Mouse (Mus musculus): ENCODE results near the gene Dennd1c. TPM values are rescaled to one million over a fixed set of nuclear protein-coding genes. Genes with fewer than 3 reads are reported as not detected.
A peak's percentile ranks its signal among the peaks of the same experiment; 100 is the strongest.

Dennd1c gene
- polyA plus RNA-seq (2015; fragmentation: Nextera tagmentation; extraction: Ambion mirVana) = 3.1 and 4.5 TPM in 2 replicates

DNA sequence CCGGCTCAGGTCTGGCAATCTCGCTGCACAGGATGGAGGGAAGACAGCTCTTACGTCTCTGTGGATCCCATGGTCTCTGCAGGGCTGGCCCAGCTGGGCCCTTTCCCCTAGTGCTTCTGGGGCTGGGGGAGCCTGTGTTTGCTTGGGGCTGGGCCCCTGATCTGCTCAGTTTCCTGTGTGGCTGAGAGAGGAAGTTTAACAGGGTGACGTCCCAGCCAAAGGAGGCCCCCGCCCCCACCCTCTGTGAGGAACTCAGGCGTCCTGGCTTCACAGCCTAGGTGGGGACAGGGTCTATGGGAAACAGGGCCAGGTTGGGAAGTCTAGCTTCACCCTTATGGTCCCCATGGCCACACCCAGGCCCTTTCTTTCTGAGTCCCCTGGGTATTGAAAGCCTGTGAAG lies at the start of gene Dennd1c:
Dennd1c (minus strand) TSS at position 179 of the 400 bp plus-strand sequence.
- Histone ChIP-seq H3K9me3 (no peaks in the 10 kb centered on the region), H3K4me3 (replicated peaks) (no peak within 1 kb of the TSS), H3K36me3 (peaks cover 35% of the 10 kb centered on the region), H3K4me1 (replicated peaks) (peaks cover 2% of the 10 kb centered on the region; the same call in 1 of the 2 replicates), H3K27me3 (no peaks in the 10 kb centered on the region), H3K4me2 (replicated peaks) (no peak within 1 kb of the TSS), H3K27ac (no peak within 1 kb of the TSS), H3K9ac (replicated peaks) (no peak within 1 kb of the TSS)
- ATAC-seq = peak; percentile 40; the same call in 1 of the 2 replicates
- 50% methylated on average over 6 of the region's 6 CpGs for WGBS

DNA sequence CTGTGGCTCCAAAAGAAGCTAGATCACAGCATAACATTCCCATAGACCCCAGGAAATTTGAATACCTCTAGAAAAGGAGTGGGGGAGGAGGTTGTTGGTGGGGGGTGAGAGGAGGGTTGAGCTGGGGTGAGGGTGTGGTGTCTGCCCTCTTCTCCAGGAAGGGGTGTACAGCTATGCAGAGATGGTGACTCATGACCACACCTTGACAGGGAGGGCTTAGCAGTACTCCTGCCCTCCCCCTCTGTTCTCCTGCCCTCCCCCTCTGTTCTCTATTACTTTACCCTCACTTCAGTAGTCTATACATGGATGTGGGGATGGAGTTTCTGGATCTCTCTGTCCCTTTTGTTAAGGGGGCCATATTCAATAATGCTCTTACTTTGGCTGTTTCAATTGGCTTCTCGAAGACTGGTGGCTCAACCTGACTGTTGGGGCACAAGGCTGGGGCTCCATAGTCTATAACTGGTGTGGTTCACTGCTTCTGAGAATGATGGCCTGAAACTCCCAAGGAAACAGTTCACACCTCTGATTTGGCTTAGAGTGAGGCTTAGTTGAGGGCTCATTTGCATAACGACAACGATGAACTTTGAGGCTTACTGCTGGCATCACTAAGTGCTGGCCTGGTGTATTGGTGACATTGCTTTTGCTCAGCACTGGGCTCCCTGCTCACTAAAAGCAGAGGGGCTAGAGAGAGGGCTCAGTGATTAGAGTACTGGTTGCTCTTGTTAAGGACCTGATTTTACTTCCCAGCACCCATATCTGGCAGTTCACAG lies 47.7 kb upstream of the Dennd1c start:
- no peak for ATAC-seq

DNA sequence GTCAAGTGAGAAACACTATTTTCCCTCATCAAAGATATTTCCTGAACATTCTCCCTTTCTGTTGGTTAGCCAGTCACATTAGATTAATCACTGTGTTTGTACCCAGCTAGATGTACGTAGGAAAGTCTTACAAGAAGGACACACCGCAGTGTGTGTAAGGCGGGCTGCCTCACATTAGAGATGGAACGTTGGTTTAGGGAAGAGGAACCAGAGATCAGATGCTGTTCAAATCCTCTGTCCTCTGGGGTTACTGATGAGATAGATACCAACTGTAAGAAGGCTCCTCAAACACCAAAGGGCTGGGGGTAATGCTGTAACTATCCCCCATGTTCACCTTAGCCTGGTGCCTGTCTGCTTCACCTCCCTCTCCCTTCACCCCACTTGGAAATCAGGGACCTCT lies 46.5 kb upstream of the Dennd1c start:
- Histone ChIP-seq H3K4me2 (replicated peaks) (no peak overlapping the region), H3K4me1 (replicated peaks) (no peaks in the 10 kb centered on the region), H3K36me3 (no peaks in the 10 kb centered on the region), H3K9ac (replicated peaks) (no peak overlapping the region), H3K4me3 (replicated peaks) (no peak overlapping the region), H3K27me3 (no peaks in the 10 kb centered on the region), H3K27ac (no peak overlapping the region), H3K9me3 (no peaks in the 10 kb centered on the region)
- WGBS = 87% methylated on average over 4 of the region's 4 CpGs
- ATAC-seq = no peak

More for the DNA sequence above, 47.7 kb upstream of the Dennd1c start:
- H3K4me3 ChIP-seq (replicated peaks) = no peak overlapping the region
- H3K4me1 ChIP-seq (replicated peaks) = no peaks in the 10 kb centered on the region
- no peak overlapping the region for H3K9ac ChIP-seq (replicated peaks)
- H3K27me3 ChIP-seq = no peaks in the 10 kb centered on the region
- no peak overlapping the region for H3K27ac ChIP-seq
- no peaks in the 10 kb centered on the region for H3K9me3 ChIP-seq
- no peaks in the 10 kb centered on the region for H3K36me3 ChIP-seq
- no peak overlapping the region for H3K4me2 ChIP-seq (replicated peaks)
- 68% methylated on average over 3 of the region's 3 CpGs for WGBS

DNA sequence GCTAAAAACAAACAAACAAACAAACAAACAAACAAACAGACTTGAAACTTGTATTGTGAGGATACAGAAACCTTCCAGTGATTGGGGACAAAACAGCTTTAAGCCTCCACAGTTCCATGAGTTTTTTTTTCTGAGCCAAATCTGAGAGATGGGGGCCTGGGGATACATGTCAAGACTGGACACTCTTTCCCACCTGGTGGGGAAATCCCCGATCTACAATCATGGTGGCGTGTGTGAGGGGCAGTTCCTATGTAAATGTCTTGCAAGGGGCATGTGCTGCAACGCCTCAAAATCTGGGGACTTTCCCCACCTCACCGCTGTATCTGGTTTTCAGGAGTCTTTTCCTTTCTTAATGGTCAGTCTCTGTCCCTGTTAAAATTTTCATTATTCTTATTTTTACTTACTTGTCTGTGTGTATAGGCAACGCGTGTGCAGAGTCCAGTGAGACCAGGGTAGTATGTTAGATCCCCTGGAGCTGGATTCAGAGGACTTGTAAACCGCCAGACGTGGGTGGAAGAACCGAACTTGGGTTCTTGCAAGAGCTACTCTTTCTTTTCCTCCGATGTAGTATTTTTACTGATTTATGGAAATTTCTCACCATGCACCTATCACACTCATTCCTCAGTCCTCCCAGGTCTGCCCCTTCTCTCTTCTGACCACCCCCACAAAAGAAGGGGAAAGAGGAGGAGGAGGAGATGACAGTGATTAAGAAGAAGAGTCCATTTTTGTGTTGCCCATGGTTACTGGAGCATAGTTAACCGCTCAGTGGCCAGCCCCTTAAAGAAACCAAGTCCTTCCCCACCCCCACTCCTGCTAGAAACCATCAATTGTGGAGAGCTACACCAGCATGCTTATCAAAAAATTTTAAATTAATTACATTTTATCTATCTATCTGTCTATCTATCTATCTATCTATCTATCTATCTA lies 45.1 kb upstream of the Dennd1c start:
- H3K9ac ChIP-seq (replicated peaks) = no peak overlapping the region
- H3K27ac ChIP-seq = no peak overlapping the region
- H3K4me1 ChIP-seq (replicated peaks) = peaks cover under 1% of the 10 kb centered on the region; the same call in 1 of the 2 replicates
- no peak overlapping the region for H3K4me3 ChIP-seq (replicated peaks)
- no peaks in the 10 kb centered on the region for H3K9me3 ChIP-seq
- no peaks in the 10 kb centered on the region for H3K27me3 ChIP-seq
- WGBS = 92% methylated on average over 11 of the region's 11 CpGs
- H3K36me3 ChIP-seq = no peaks in the 10 kb centered on the region
- ATAC-seq = no peak
- no peak overlapping the region for H3K4me2 ChIP-seq (replicated peaks)

DNA sequence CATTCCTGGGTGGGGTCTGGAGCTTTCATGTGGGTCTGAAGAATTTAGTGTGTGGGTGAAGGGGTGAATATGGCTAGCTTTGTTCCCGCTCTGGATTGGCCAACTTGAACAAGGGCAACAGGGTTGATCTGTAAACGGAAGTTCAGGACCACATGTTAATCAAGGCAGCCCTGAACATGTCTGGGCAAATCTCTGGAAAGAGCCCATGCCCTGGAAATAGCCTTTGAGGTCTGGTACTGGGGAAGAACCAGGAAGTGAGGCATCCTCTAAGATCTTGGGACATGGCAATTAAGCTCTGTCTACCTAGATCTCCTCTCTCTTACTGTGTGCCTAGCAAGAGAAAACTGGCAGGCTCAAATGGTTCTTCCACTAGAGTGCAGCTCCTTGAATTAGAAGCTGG lies 43.5 kb upstream of the Dennd1c start:
- Histone ChIP-seq H3K27me3 (no peaks in the 10 kb centered on the region), H3K4me2 (replicated peaks) (no peak overlapping the region), H3K4me1 (replicated peaks) (peaks cover 2% of the 10 kb centered on the region; the same call in 1 of the 2 replicates), H3K9me3 (no peaks in the 10 kb centered on the region), H3K36me3 (no peaks in the 10 kb centered on the region), H3K4me3 (replicated peaks) (no peak overlapping the region), H3K9ac (replicated peaks) (no peak overlapping the region), H3K27ac (no peak overlapping the region)
- WGBS = 84% methylated on average over 2 of the region's 2 CpGs
- no peak for ATAC-seq

DNA sequence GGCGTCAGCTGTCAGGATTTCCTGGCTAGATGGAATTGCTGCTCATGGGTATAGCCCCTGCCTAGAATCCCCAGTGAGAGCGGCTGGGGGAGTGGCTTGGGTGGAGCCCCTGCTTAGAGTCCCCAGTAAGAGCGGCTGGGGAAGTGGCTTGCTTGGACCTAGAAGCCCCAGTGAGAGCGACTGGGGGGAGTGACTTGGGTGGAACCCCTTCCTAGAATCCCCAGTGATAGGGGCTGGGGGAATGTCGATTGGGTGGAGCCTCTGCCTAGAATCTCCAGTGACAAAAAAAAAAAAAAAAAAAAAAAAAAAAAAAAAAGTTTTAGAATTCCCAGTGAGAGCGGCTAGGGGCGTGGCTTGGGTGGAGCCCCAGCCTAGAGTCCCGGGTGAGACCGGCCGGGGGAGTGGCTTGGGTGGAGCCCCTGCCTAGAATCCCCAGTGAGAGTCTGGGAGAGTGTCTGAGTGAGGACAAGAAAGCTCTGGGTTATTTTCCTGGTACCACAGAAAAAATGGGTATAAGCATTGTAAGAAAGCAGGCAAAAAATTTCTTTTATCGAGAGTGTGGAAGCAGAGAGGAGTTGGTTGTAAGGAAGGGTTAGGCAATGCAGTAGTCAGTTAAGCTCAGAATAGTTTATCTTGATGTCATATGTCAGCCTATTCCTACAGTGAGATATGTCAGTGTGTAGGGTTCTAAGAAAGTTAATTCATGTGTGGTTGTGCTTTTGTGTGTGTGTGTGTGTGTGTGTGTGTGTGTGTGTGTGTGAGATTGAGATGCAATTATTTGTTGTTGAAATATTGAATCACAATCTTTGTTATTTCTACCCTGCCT lies 40.4 kb upstream of the Dennd1c start:
- Histone ChIP-seq H3K4me2 (replicated peaks) (no peak overlapping the region), H3K27me3 (no peaks in the 10 kb centered on the region), H3K27ac (no peak overlapping the region), H3K9me3 (no peaks in the 10 kb centered on the region), H3K9ac (replicated peaks) (no peak overlapping the region), H3K4me3 (replicated peaks) (no peak overlapping the region), H3K36me3 (no peaks in the 10 kb centered on the region), H3K4me1 (replicated peaks) (peaks cover 2% of the 10 kb centered on the region; the same call in 1 of the 2 replicates)
- WGBS = under 1% methylated on average over 11 of the region's 11 CpGs
- ATAC-seq = peak; percentile 78

DNA sequence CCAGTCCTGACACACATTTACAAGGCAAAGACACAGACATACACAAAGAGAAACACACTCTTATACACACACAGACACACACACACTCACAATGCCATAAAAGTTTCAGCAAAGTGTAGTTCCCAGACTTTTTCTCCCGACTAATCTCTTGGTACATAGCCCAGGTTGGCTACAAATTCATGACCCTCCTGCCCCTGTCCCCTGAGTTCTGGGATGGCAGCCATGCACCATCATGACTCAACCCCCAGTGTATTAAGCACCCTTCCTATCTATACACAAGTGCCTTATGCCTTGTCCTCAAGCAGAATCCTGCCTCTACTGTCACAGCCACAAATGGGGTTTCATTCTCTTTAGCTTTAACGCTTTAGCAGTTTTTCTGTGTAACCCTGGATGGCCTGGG lies 38.5 kb upstream of the Dennd1c start:
- no peak overlapping the region for H3K9ac ChIP-seq (replicated peaks)
- H3K4me1 ChIP-seq (replicated peaks) = peaks cover 2% of the 10 kb centered on the region; the same call in 1 of the 2 replicates
- H3K4me2 ChIP-seq (replicated peaks) = no peak overlapping the region
- H3K27me3 ChIP-seq = no peaks in the 10 kb centered on the region
- H3K9me3 ChIP-seq = no peaks in the 10 kb centered on the region
- no peak overlapping the region for H3K27ac ChIP-seq
- no peak for ATAC-seq
- no peak overlapping the region for H3K4me3 ChIP-seq (replicated peaks)
- 77% methylated on average over 2 of the region's 2 CpGs for WGBS
- H3K36me3 ChIP-seq = no peaks in the 10 kb centered on the region

DNA sequence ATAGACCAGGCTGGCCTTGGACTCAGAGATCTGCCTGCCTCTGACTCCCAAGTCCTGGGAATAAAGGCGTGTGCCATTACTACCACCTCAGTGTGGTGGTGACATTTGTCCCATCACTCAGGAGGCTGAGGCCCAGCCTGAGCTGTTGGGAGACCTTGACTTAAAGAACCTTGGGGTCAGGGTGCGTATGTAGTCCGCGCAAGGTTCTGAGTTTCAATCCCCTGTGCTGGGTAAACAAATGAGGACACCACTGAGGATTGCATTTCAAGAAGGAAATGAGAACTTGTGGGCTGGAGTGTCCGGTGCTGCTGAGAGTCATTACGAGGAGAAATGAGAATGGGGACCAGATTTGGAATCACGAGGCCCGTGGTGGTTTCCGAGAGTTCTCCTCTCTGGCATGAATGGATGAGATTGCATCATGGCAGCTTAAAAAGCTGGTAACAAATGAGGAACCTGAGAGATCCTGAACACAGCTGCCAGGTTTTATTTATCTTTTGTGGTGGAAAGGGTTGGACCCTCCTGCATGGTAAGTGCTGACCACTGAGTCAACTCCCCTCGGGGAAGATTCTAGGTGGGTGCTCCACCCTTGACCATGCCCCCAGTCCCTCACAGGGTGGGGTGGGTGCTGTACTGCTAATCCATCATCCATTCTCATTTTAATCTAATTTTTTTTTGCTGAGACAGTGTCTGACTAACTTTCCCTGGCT lies 34.6 kb upstream of the Dennd1c start:
- Histone ChIP-seq H3K36me3 (no peaks in the 10 kb centered on the region), H3K27ac (no peak overlapping the region), H3K9me3 (no peaks in the 10 kb centered on the region), H3K4me1 (replicated peaks) (no peaks in the 10 kb centered on the region), H3K27me3 (no peaks in the 10 kb centered on the region), H3K9ac (replicated peaks) (no peak overlapping the region), H3K4me2 (replicated peaks) (no peak overlapping the region), H3K4me3 (replicated peaks) (no peak overlapping the region)
- no peak for ATAC-seq
- WGBS = 92% methylated on average over 10 of the region's 10 CpGs

DNA sequence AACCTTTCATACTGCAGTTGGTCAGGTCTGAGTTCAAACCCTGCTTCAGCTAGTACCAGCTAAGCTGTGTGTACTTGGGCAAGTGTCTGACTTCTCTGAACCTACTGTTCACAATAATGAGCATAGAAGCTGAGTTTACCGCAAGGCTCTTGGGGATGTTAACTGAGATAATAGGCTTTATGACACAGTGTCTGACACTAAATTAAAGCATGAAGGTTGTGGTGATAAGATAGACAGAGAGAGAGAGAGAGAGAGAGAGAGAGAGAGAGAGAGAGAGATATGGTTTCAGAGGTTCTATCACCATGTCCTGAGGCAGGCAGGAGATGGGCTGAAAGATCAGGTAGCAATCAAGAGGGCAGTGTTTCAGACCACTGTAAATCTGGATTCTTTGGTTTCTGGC lies 31.7 kb upstream of the Dennd1c start:
- no peak overlapping the region for H3K9ac ChIP-seq (replicated peaks)
- no peak overlapping the region for H3K4me2 ChIP-seq (replicated peaks)
- WGBS = 90% methylated on average over 1 of the region's 1 CpGs
- no peaks in the 10 kb centered on the region for H3K9me3 ChIP-seq
- peaks cover 20% of the 10 kb centered on the region for H3K4me1 ChIP-seq (replicated peaks)
- H3K36me3 ChIP-seq = no peaks in the 10 kb centered on the region
- ATAC-seq = no peak
- H3K4me3 ChIP-seq (replicated peaks) = no peak overlapping the region
- no peak overlapping the region for H3K27ac ChIP-seq
- H3K27me3 ChIP-seq = no peaks in the 10 kb centered on the region

DNA sequence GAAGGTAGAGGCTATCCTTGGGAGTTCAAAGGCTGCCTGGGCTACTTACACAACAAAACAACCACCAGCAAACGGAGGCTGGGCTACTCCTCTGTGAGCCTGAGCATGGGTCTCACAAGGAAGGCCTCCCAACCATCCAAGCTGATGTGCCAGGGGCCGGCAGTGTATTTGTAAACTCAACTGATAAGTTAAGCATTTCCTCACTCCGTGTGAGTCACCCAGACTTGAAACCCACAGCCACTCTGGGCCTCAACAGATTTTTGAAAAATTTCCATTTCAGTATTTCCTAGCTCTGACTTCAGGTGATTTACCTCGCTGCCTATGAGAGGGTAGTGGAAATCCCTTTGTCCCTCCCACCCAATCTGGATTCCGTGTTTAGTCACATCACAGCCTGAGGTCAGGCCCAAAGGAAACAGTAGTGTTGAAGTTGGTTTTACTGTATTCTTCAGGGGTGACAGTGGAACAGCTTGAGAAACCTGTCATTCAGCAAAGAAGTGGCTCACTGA lies 30.4 kb upstream of the Dennd1c start:
- H3K27me3 ChIP-seq = no peaks in the 10 kb centered on the region
- no peak for ATAC-seq
- H3K9me3 ChIP-seq = no peaks in the 10 kb centered on the region
- no peak overlapping the region for H3K27ac ChIP-seq
- 63% methylated on average over 5 of the region's 5 CpGs for WGBS
- no peaks in the 10 kb centered on the region for H3K36me3 ChIP-seq
- no peak overlapping the region for H3K4me2 ChIP-seq (replicated peaks)
- H3K4me1 ChIP-seq (replicated peaks) = peaks cover 29% of the 10 kb centered on the region
- H3K9ac ChIP-seq (replicated peaks) = no peak overlapping the region
- H3K4me3 ChIP-seq (replicated peaks) = no peak overlapping the region

DNA sequence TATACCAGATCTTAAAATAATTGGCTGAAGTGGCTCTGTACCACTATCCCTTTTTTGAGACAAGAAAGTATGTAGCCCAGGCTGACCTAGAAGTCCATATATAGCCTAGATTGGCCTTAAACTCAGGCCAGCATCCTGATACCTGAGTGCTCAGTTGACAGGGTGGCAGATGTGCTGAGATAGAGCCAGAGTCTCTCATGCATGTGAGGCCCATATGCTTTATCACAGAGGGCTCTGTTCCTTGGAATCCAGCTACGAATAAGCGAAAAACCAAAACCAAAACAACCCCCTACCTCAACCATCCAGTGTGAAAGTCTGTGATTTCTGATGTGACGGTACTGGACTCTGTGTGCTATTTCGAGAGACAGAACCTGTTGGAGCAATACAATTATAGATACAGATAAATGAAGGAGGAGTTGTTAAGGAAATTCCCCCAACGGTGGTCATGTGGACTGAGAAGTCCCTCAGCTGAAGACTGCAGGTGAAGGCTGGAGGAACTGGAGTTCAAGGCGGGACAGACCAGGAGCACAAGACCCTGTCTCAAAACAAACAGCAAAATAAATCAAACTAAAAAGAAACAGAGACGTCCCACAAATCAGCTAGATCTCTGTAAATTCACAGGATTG lies 29.8 kb upstream of the Dennd1c start:
- Histone ChIP-seq H3K27me3 (no peaks in the 10 kb centered on the region), H3K4me1 (replicated peaks) (peaks cover 29% of the 10 kb centered on the region), H3K9me3 (no peaks in the 10 kb centered on the region), H3K4me2 (replicated peaks) (no peak overlapping the region), H3K4me3 (replicated peaks) (no peak overlapping the region), H3K27ac (no peak overlapping the region), H3K36me3 (no peaks in the 10 kb centered on the region), H3K9ac (replicated peaks) (no peak overlapping the region)
- WGBS = 86% methylated on average over 7 of the region's 7 CpGs
- no peak for ATAC-seq

All from midbrain, embryonic 13.5 days (tissue).